Mouse (Mus musculus): ENCODE measurements around the gene Olfr551. TPM values are rescaled to one million over a fixed set of nuclear protein-coding genes. Genes with fewer than 3 reads are reported as not detected.

The Olfr551 gene
- polyA plus RNA-seq, 1 experiment from 2014 or later = not detected

Other genes with a start within 250 kb of the Olfr551 start
- 203 and 211 TPM in 2 replicates for gene Rrm1, start 150.2 kb downstream of the Olfr551 start, polyA plus RNA-seq (2014; fragmentation: Nextera tagmentation; extraction: Ambion mirVana)
- 0.31 TPM in 1 of 2 replicates, not detected in the other for gene Olfr543, start 110.2 kb downstream of the Olfr551 start, polyA plus RNA-seq (2014; fragmentation: Nextera tagmentation; extraction: Ambion mirVana)
- 0.07 and 0.16 TPM in 2 replicates for gene Olfr544, start 103.6 kb downstream of the Olfr551 start, polyA plus RNA-seq (2014; fragmentation: Nextera tagmentation; extraction: Ambion mirVana)
- 0.08 TPM in 1 of 2 replicates, not detected in the other for gene Olfr545, start 92.3 kb downstream of the Olfr551 start, polyA plus RNA-seq (2014; fragmentation: Nextera tagmentation; extraction: Ambion mirVana)
- gene Olfr547, start 57.1 kb downstream of the Olfr551 start, polyA plus RNA-seq (2014; fragmentation: Nextera tagmentation; extraction: Ambion mirVana) = not detected in 2 replicates
- not detected in 2 replicates for gene Olfr548-ps1, start 51.0 kb downstream of the Olfr551 start, polyA plus RNA-seq (2014; fragmentation: Nextera tagmentation; extraction: Ambion mirVana)
- gene Olfr549, start 42.0 kb downstream of the Olfr551 start, polyA plus RNA-seq (2014; fragmentation: Nextera tagmentation; extraction: Ambion mirVana) = not detected in 2 replicates
- gene Trim21, start 26.4 kb downstream of the Olfr551 start, polyA plus RNA-seq (2014; fragmentation: Nextera tagmentation; extraction: Ambion mirVana) = 0.13 and 0.14 TPM in 2 replicates
- gene Olfr550, start 20.4 kb downstream of the Olfr551 start, polyA plus RNA-seq (2014; fragmentation: Nextera tagmentation; extraction: Ambion mirVana) = not detected in 2 replicates
- gene Olfr552, start 5.9 kb upstream of the Olfr551 start, polyA plus RNA-seq (2014; fragmentation: Nextera tagmentation; extraction: Ambion mirVana) = not detected in 2 replicates
- gene Olfr553, start 26.3 kb upstream of the Olfr551 start, polyA plus RNA-seq (2014; fragmentation: Nextera tagmentation; extraction: Ambion mirVana) = not detected in 2 replicates
- not detected in 2 replicates for gene Olfr554, start 46.5 kb upstream of the Olfr551 start, polyA plus RNA-seq (2014; fragmentation: Nextera tagmentation; extraction: Ambion mirVana)
- gene Olfr555, start 66.9 kb upstream of the Olfr551 start, polyA plus RNA-seq (2014; fragmentation: Nextera tagmentation; extraction: Ambion mirVana) = not detected in 2 replicates
- not detected in 2 replicates for gene Olfr556, start 73.0 kb upstream of the Olfr551 start, polyA plus RNA-seq (2014; fragmentation: Nextera tagmentation; extraction: Ambion mirVana)
- gene Trim68, start 95.4 kb upstream of the Olfr551 start, polyA plus RNA-seq (2014; fragmentation: Nextera tagmentation; extraction: Ambion mirVana) = 10.2 and 11.2 TPM in 2 replicates
- not detected in 2 replicates for gene Olfr557, start 104.0 kb upstream of the Olfr551 start, polyA plus RNA-seq (2014; fragmentation: Nextera tagmentation; extraction: Ambion mirVana)
- 0.53 and 0.55 TPM in 2 replicates for gene Olfr558, start 110.3 kb upstream of the Olfr551 start, polyA plus RNA-seq (2014; fragmentation: Nextera tagmentation; extraction: Ambion mirVana)
- gene Olfr33, start 127.2 kb upstream of the Olfr551 start, polyA plus RNA-seq (2014; fragmentation: Nextera tagmentation; extraction: Ambion mirVana) = not detected in 2 replicates
- not detected in 2 replicates for gene Olfr559, start 135.6 kb upstream of the Olfr551 start, polyA plus RNA-seq (2014; fragmentation: Nextera tagmentation; extraction: Ambion mirVana)
- gene Olfr560, start 167.5 kb upstream of the Olfr551 start, polyA plus RNA-seq (2014; fragmentation: Nextera tagmentation; extraction: Ambion mirVana) = not detected in 2 replicates
- not detected in 2 replicates for gene Olfr78, start 167.6 kb upstream of the Olfr551 start, polyA plus RNA-seq (2014; fragmentation: Nextera tagmentation; extraction: Ambion mirVana)
- not detected in 2 replicates for gene Olfr561, start 179.3 kb upstream of the Olfr551 start, polyA plus RNA-seq (2014; fragmentation: Nextera tagmentation; extraction: Ambion mirVana)
- not detected in 2 replicates for gene Olfr564, start 211.6 kb upstream of the Olfr551 start, polyA plus RNA-seq (2014; fragmentation: Nextera tagmentation; extraction: Ambion mirVana)

Measured in neural tube, embryonic 11.5 days (tissue).